In genomic region chr3:87529568-87529967, GRCm38 (mm10) we compare ENCODE assay signal across 16 mouse cellular contexts. TPM values are rescaled to one million over a fixed set of nuclear protein-coding genes. Genes with fewer than 3 reads are reported as not detected.
DNase-seq lines count a peak whose midpoint lies in the region; ATAC-seq and TF ChIP-seq lines count a peak whose summit lies in the region.
"Had no signal": no experiment of that assay in that cellular context is flagged by ENCODE, and none has a peak within 500 bp of the region (broad histone marks: within the 10 kb centered on the region; RNA-seq: fewer than 3 reads in every experiment).

No protein-coding gene starts in this region.

- intact Hi-C loops in left cerebral cortex, postnatal 14 days (cut with DNase I): no loop called here
- intact Hi-C loops in left cerebral cortex, adult 2 months (cut with DNase I): loop anchor here (5.0 kb wide), 1 partner anchor 33 kb away; no protein-coding TSS in a partner anchor

- no peaks in the 10 kb centered on the region for H3K27me3 ChIP-seq in embryonic facial prominence, embryonic 15.5 days
- H3K27me3 ChIP-seq: embryonic facial prominence, embryonic 12.5 days; midbrain, embryonic 13.5 days; neural tube, embryonic 15.5 days had no signal

- WGBS in embryonic facial prominence, embryonic 15.5 days: 76% methylated on average over 11 of the region's 11 CpGs

- H3K4me1 ChIP-seq in embryonic facial prominence, embryonic 15.5 days: peaks cover 23% of the 10 kb centered on the region

- no peak overlapping the region for H3K4me2 ChIP-seq in embryonic facial prominence, embryonic 15.5 days (replicated peaks)
- H3K4me2 ChIP-seq: embryonic facial prominence, embryonic 12.5 days; midbrain, embryonic 13.5 days; neural tube, embryonic 15.5 days had no signal

- H3K36me3 ChIP-seq in embryonic facial prominence, embryonic 15.5 days: peaks cover 67% of the 10 kb centered on the region

- H3K27ac ChIP-seq in embryonic facial prominence, embryonic 15.5 days (replicated peaks): 0 out of 2 replicates have a peak overlapping the region, but pooled peaks have one; percentile 60
- no peak overlapping the region for H3K27ac ChIP-seq in left cerebral cortex, adult 2 months
- H3K27ac ChIP-seq: embryonic facial prominence, embryonic 12.5 days; midbrain, embryonic 13.5 days; neural tube, embryonic 15.5 days had no signal

- ATAC-seq in embryonic facial prominence, embryonic 15.5 days (ENCODE audit: insufficient number of reproducible peaks, low FRiP score, low TSS enrichment, low read depth): no peak
- ATAC-seq in neutrophil, adult 5-6 weeks (ENCODE audit: extremely low read depth, insufficient number of reproducible peaks, low FRiP score, poor library complexity, severe bottlenecking): peak; percentile 69
- ATAC-seq: forebrain, postnatal 0 days; intestine, postnatal 0 days; midbrain, embryonic 13.5 days had no signal

- no peak overlapping the region for H3K9ac ChIP-seq in embryonic facial prominence, embryonic 15.5 days
- H3K9ac ChIP-seq: embryonic facial prominence, embryonic 12.5 days; forebrain, postnatal 0 days; midbrain, embryonic 13.5 days; neural tube, embryonic 15.5 days had no signal

- peak; percentile 27 for DNase-seq in spleen, adult 12 weeks (ENCODE audit: low spot score)
- DNase-seq in spleen, postnatal 14 days (ENCODE audit: low spot score in 2 of 2): no peak
- peak; percentile 69 for DNase-seq in thymus, postnatal 4 days
- no peak for DNase-seq in left cerebral cortex, postnatal 14 days (ENCODE audit: low spot score in 2 of 2)
- no peak for DNase-seq in layer of hippocampus, adult 9-11 months
- DNase-seq in left cerebral cortex, adult 2 months (ENCODE audit: extremely low spot score in 1 of 2, low spot score in 2 of 2): no peak
- DNase-seq: cerebellum, adult 11-12 months; forebrain, postnatal 0 days; left cerebral cortex, postnatal 4 days; lung, adult 2 months had no signal

- H3K4me3 ChIP-seq in embryonic facial prominence, embryonic 15.5 days (replicated peaks): no peak overlapping the region
- H3K4me3 ChIP-seq in left cerebral cortex, adult 2 months: no peak overlapping the region
- H3K4me3 ChIP-seq: embryonic facial prominence, embryonic 12.5 days; midbrain, embryonic 13.5 days; neural tube, embryonic 15.5 days had no signal

- no peaks in the 10 kb centered on the region for H3K9me3 ChIP-seq in embryonic facial prominence, embryonic 15.5 days (replicated peaks)
- H3K9me3 ChIP-seq: embryonic facial prominence, embryonic 12.5 days; midbrain, embryonic 13.5 days; neural tube, embryonic 15.5 days had no signal

- TF ChIP-seq CTCF in left cerebral cortex, adult 2 months (IDR thresholded peaks at IDR 0.05): no peak

RNA-seq across cellular contexts. Expression of gene Etv3, which starts 4.4 kb away (rescaled TPM):
- 23.2 and 23.8 TPM in 2 replicates for polyA plus RNA-seq in embryonic facial prominence, embryonic 15.5 days (2015; fragmentation: Nextera tagmentation; extraction: Ambion mirVana)
- total RNA-seq in neutrophil, adult 5-6 weeks (2017): 47.8 and 49.7 TPM in 2 replicates
- 10 to 100 TPM; 16.8 to 18.7 TPM for total RNA-seq in left cerebral cortex, postnatal 14 days (2021)
- total RNA-seq in left cerebral cortex, adult 2 months (2021): 10 to 100 TPM; 27.1 to 28.9 TPM

Comparison
In these comparisons a context has a peak if more than half of its experiments do, and no peak if none do; other contexts are left out.
1. DNase-seq: peak in spleen, adult 12 weeks (single experiment) and thymus, postnatal 4 days (single experiment); none in spleen, postnatal 14 days (0 of 2), left cerebral cortex, postnatal 14 days (0 of 2), layer of hippocampus, adult 9-11 months (single experiment) and left cerebral cortex, adult 2 months (0 of 2).